ENCODE assay signal across 18 mouse cellular contexts in the genomic region with DNA sequence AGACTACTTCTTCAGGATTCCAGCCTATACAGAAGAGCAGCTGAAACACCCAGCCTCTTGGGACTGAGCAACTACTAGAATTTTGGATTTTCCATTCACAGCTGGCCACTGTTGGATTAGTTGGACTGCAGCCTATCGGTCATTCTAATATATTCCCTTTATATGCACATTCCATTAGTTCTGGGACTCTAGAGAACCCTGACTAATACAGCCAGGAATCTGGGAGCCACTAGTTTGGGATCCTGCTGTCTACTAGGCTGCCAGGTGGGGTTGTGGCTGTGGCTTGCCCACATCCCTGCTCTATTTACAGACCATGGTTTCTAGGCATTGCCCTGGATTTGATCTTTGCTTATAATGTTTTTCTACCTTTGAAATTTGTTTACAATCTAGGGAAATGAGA.
"Had no signal": no experiment of that assay in that cellular context is flagged by ENCODE, and none has a peak within 500 bp of the region (broad histone marks: within the 10 kb centered on the region; RNA-seq: fewer than 3 reads in every experiment).

No protein-coding gene starts in this region.

- DNase-seq: kidney, adult 2 months; kidney, postnatal 25 days; layer of hippocampus, adult 9-11 months; liver; lung, adult 18-20 months; lung, postnatal 10 days; lung, postnatal 4 days; thymus, adult 18-20 months; thymus, postnatal 36 days had no signal

- H3K4me3 ChIP-seq: layer of hippocampus, adult 2 months; limb, embryonic 10.5 days; limb, embryonic 13.5 days; liver, embryonic 12.5 days; liver, embryonic 15.5 days; lung, embryonic 15.5 days; midbrain, embryonic 15.5 days; neural tube, embryonic 13.5 days had no signal

- H3K27me3 ChIP-seq: limb, embryonic 13.5 days; liver, embryonic 12.5 days; liver, embryonic 15.5 days; lung, embryonic 15.5 days; midbrain, embryonic 15.5 days; neural tube, embryonic 13.5 days had no signal

- H3K4me2 ChIP-seq: limb, embryonic 13.5 days; liver, embryonic 12.5 days; liver, embryonic 15.5 days; lung, embryonic 15.5 days; midbrain, embryonic 11.5 days; midbrain, embryonic 15.5 days; neural tube, embryonic 13.5 days had no signal

- H3K36me3 ChIP-seq: limb, embryonic 10.5 days; limb, embryonic 13.5 days; liver, embryonic 12.5 days; liver, embryonic 15.5 days; lung, embryonic 15.5 days; midbrain, embryonic 15.5 days; neural tube, embryonic 13.5 days had no signal
